Comparison of ENCODE assay signal across 27 mouse cellular contexts in the genomic region with DNA sequence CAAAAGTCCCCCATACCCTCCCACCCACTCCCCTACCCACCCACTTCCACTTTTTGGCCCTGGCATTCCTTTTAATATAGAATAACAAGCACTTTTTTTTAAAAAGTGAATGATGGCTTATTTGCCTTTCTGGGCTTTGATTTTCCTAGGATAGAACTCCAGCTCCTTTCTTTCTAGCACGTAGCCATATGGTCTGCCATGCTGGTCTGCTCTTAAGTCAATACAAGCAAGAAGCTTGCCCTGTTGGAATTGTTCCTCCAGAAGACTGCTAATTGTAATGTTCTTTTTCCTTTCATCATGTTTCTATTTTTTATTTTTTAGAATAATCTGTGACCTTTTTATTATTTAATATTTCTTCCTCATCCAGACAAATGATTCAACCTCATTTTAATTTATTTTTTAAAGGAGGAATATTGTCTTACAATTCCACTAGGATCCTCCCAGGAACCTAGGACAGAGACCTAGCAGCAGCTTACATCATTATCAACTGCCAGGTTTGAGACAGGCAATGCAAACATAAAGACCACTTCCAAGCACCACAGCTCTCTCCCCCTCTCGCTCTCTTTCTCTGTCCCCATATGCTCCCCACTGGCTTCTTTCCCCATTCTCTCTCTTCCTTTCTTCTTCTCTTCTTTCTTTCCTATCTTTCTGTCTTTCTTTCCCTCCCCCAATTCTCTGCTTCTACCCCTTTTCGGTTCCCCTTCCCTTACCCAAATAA.
"Had no signal": no experiment of that assay in that cellular context is flagged by ENCODE, and none has a peak within 500 bp of the region (broad histone marks: within the 10 kb centered on the region; RNA-seq: fewer than 3 reads in every experiment).

No protein-coding gene starts in this region.

- H3K4me2 ChIP-seq: heart, embryonic 12.5 days; hindbrain, embryonic 12.5 days; hindbrain, embryonic 14.5 days; intestine, embryonic 15.5 days; limb, embryonic 13.5 days; limb, embryonic 15.5 days; liver, embryonic 12.5 days had no signal

- H3K27me3 ChIP-seq: heart, embryonic 12.5 days; hindbrain, embryonic 12.5 days; intestine, embryonic 15.5 days; limb, embryonic 13.5 days; limb, embryonic 15.5 days; liver, embryonic 12.5 days had no signal

- H3K9ac ChIP-seq: heart, embryonic 12.5 days; hindbrain, embryonic 12.5 days; hindbrain, embryonic 14.5 days; intestine, embryonic 15.5 days; limb, embryonic 13.5 days; limb, embryonic 15.5 days; liver, embryonic 12.5 days; liver, embryonic 14.5 days had no signal

- H3K36me3 ChIP-seq: heart, embryonic 10.5 days; heart, embryonic 12.5 days; hindbrain, embryonic 10.5 days; hindbrain, embryonic 12.5 days; intestine, embryonic 15.5 days; limb, embryonic 13.5 days; limb, embryonic 15.5 days; liver, embryonic 12.5 days had no signal

- H3K4me1 ChIP-seq: heart, embryonic 10.5 days; heart, embryonic 12.5 days; hindbrain, embryonic 10.5 days; hindbrain, embryonic 12.5 days; intestine, embryonic 15.5 days; limb, embryonic 13.5 days; limb, embryonic 15.5 days; liver, embryonic 12.5 days had no signal

- ATAC-seq: hindbrain, embryonic 16.5 days; inflammation-experienced regulatory T-cells, adult 6 months; intestine, embryonic 15.5 days; intestine, postnatal 0 days; liver, embryonic 12.5 days had no signal

- H3K4me3 ChIP-seq: gastrocnemius, adult 2 months; heart, embryonic 10.5 days; heart, embryonic 12.5 days; hindbrain, embryonic 10.5 days; hindbrain, embryonic 12.5 days; intestine, embryonic 15.5 days; limb, embryonic 13.5 days; limb, embryonic 15.5 days; liver, embryonic 12.5 days had no signal

- H3K9me3 ChIP-seq: heart, embryonic 10.5 days; heart, embryonic 12.5 days; hindbrain, embryonic 10.5 days; hindbrain, embryonic 12.5 days; intestine, embryonic 15.5 days; limb, embryonic 13.5 days; limb, embryonic 15.5 days; liver, embryonic 12.5 days had no signal

- H3K27ac ChIP-seq: gastrocnemius, adult 2 months; heart, embryonic 10.5 days; hindbrain, embryonic 10.5 days; hindbrain, embryonic 12.5 days; hindbrain, embryonic 14.5 days; intestine, embryonic 15.5 days; limb, embryonic 13.5 days; limb, embryonic 15.5 days; liver, embryonic 12.5 days; liver, embryonic 14.5 days had no signal

- DNase-seq: gastrocnemius, adult 2 months; gastrocnemius, postnatal 10 days; gastrocnemius, postnatal 25 days; heart, adult 18-20 months; heart, postnatal 10 days; heart, postnatal 4 days; kidney, adult 18-20 months; kidney, adult 8-10 months; kidney, postnatal 10 days; kidney, postnatal 25 days; kidney, postnatal 4 days; layer of hippocampus, adult 9-11 months; layer of hippocampus, postnatal 36 days; left cerebral cortex, postnatal 4 days had no signal
